Mouse (Mus musculus) 3T3-L1 (cell line): Measurements from ENCODE around the gene Kpnb1.

ENCODE experiments used
- DNase-seq: peaks from one replicate; pipeline ENCODE4 v3.0.0-alpha.2; 2015; ENCODE audit warnings: low read depth, low spot score

Kpnb1 gene

GRCm38 (mm10) chr11:97142159-97142608, 45.5 kb downstream of the Kpnb1 start:
- no peak for DNase-seq

- DNase-seq: peak; percentile 84
These were observed 46.9 kb downstream of the Kpnb1 start for GRCm38 (mm10) chr11:97140811-97141210.

- no peak for DNase-seq
These were observed 48.4 kb downstream of the Kpnb1 start for GRCm38 (mm10) chr11:97139256-97139655.

- DNase-seq: no peak
These were observed 49.0 kb downstream of the Kpnb1 start for GRCm38 (mm10) chr11:97138554-97139226.

- no peak for DNase-seq
These were observed 54.4 kb downstream of the Kpnb1 start for GRCm38 (mm10) chr11:97133270-97133669.

- no peak for DNase-seq
These were observed 55.5 kb downstream of the Kpnb1 start for GRCm38 (mm10) chr11:97132185-97132584.

GRCm38 (mm10) chr11:97131683-97132082, 56.0 kb downstream of the Kpnb1 start:
- DNase-seq: peak; percentile 39

- no peak for DNase-seq
These were observed 57.4 kb downstream of the Kpnb1 start for GRCm38 (mm10) chr11:97130318-97130717.

- no peak for DNase-seq
These were observed 58.7 kb downstream of the Kpnb1 start for GRCm38 (mm10) chr11:97128956-97129355.

- no peak for DNase-seq
These were observed 60.0 kb downstream of the Kpnb1 start for GRCm38 (mm10) chr11:97127470-97128223.

GRCm38 (mm10) chr11:97126645-97127468, 60.8 kb downstream of the Kpnb1 start:
- DNase-seq: no peak

- no peak for DNase-seq
These were observed 63.2 kb downstream of the Kpnb1 start for GRCm38 (mm10) chr11:97124266-97125036.

GRCm38 (mm10) chr11:97123282-97123890, 64.3 kb downstream of the Kpnb1 start:
- peak; percentile 57 for DNase-seq

GRCm38 (mm10) chr11:97120641-97121040, 67.0 kb downstream of the Kpnb1 start:
- no peak for DNase-seq

- DNase-seq: no peak
These were observed 67.5 kb downstream of the Kpnb1 start for GRCm38 (mm10) chr11:97120221-97120620.

GRCm38 (mm10) chr11:97115797-97116196, 71.9 kb downstream of the Kpnb1 start:
- DNase-seq: no peak

- no peak for DNase-seq
These were observed 72.7 kb downstream of the Kpnb1 start, which contains the start of gene Tbx21 for GRCm38 (mm10) chr11:97114671-97115601. TSS of gene Tbx21 (minus strand) at chr11:97115331.

GRCm38 (mm10) chr11:97112519-97113125, 75.1 kb downstream of the Kpnb1 start:
- no peak for DNase-seq
